Mouse (Mus musculus): ENCODE measurements at regions not wholly inside any gene's neighbourhood (a gene's known extent, or its start where the extent isn't known, plus 50 kb on each side); places are given as distances from the start of the nearest gene placed in this dataset.

- peak in 1 of 2 experiments; percentile 12 for DNase-seq (ENCODE audit: low spot score in 2 of 2)
Observed at GRCm38 (mm10) chr11:64579826-64580225, 143.4 kb upstream of the F930015N05Rik start.

GRCm38 (mm10) chr11:64586056-64586455 is 149.6 kb upstream of the F930015N05Rik start:
- no peak for DNase-seq (ENCODE audit: low spot score in 2 of 2)

GRCm38 (mm10) chr11:64587034-64587710 is 150.7 kb upstream of the F930015N05Rik start:
- no peak for DNase-seq (ENCODE audit: low spot score in 2 of 2)

- no peak for DNase-seq (ENCODE audit: low spot score in 2 of 2)
Observed at GRCm38 (mm10) chr11:64587751-64588600, 151.5 kb upstream of the F930015N05Rik start.

GRCm38 (mm10) chr11:64588601-64588989 is 152.1 kb upstream of the F930015N05Rik start:
- no peak for DNase-seq (ENCODE audit: low spot score in 2 of 2)

- no peak for DNase-seq (ENCODE audit: low spot score in 2 of 2)
Observed at GRCm38 (mm10) chr11:64589026-64589425, 152.6 kb upstream of the F930015N05Rik start.

GRCm38 (mm10) chr11:64590091-64590490 is 153.6 kb upstream of the F930015N05Rik start:
- no peak for DNase-seq (ENCODE audit: low spot score in 2 of 2)

- DNase-seq (ENCODE audit: low spot score in 2 of 2) = no peak
Observed at GRCm38 (mm10) chr11:64592253-64592652, 155.8 kb upstream of the F930015N05Rik start.

- no peak for DNase-seq (ENCODE audit: low spot score in 2 of 2)
Observed at GRCm38 (mm10) chr11:64597305-64597704, 160.9 kb upstream of the F930015N05Rik start.

GRCm38 (mm10) chr11:64599178-64599577 is 162.7 kb upstream of the F930015N05Rik start:
- peak; percentile 14 to 16 for DNase-seq (ENCODE audit: low spot score in 2 of 2)

- peak; percentile 9 to 18 for DNase-seq (ENCODE audit: low spot score in 2 of 2)
Observed at GRCm38 (mm10) chr11:64600201-64601102, 164.0 kb upstream of the F930015N05Rik start.

- DNase-seq (ENCODE audit: low spot score in 2 of 2) = no peak
Observed at GRCm38 (mm10) chr11:64609043-64609442, 172.6 kb upstream of the F930015N05Rik start.

GRCm38 (mm10) chr11:64610724-64611123 is 174.3 kb upstream of the F930015N05Rik start:
- no peak for DNase-seq (ENCODE audit: low spot score in 2 of 2)

- no peak for DNase-seq (ENCODE audit: low spot score in 2 of 2)
Observed at GRCm38 (mm10) chr11:64615140-64615539, 178.7 kb upstream of the F930015N05Rik start.

- DNase-seq (ENCODE audit: low spot score in 2 of 2) = no peak
Observed at GRCm38 (mm10) chr11:64618631-64619385, 182.4 kb upstream of the F930015N05Rik start.

- no peak for DNase-seq (ENCODE audit: low spot score in 2 of 2)
Observed at GRCm38 (mm10) chr11:64627180-64627579, 190.7 kb upstream of the F930015N05Rik start.

- DNase-seq (ENCODE audit: low spot score in 2 of 2) = no peak
Observed at GRCm38 (mm10) chr11:64640947-64641346, 204.5 kb upstream of the F930015N05Rik start.

- no peak for DNase-seq (ENCODE audit: low spot score in 2 of 2)
Observed at GRCm38 (mm10) chr11:64643171-64643570, 206.7 kb upstream of the F930015N05Rik start.

- no peak for DNase-seq (ENCODE audit: low spot score in 2 of 2)
Observed at GRCm38 (mm10) chr11:64647938-64648337, 211.5 kb upstream of the F930015N05Rik start.

- no peak for DNase-seq (ENCODE audit: low spot score in 2 of 2)
Observed at GRCm38 (mm10) chr11:64650571-64651282, 214.3 kb upstream of the F930015N05Rik start.
